Mouse (Mus musculus) monocyte, adult 59 days (primary cell): ENCODE results near the gene BC053393. TPM values are rescaled to one million over a fixed set of nuclear protein-coding genes. Genes with fewer than 3 reads are reported as not detected.

Source experiments
- total RNA-seq, 2 experiments: library from RNA; stranded (reverse); gene quantifications; one replicate each; pipeline ENCODE4 v1.2.4; 2023

The BC053393 gene
- total RNA-seq: not detected

DNA sequence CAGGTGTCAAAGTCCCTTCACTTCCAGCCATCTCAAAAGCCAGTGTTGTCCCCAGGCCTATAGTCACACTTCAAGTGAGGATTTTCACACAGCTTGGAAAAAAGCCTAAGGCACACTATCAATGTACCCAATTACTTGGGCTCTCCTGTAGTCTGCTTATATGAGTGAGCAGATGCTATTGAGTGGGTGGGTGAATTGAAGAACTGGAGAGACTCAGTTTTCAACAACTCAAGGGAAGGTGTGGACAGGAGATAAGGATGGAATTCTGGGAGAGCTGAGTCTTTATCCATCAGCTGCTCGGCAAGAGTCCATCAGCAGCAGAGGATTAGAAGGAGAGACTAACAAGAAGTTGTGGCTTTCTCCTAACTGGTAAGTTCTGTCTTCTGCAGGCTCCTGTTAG lies at the start of gene BC053393:
Gene BC053393, plus strand, starts transcription at position 210 of the 400 bp plus-strand sequence.

GRCm38 (mm10) chr11:46523912-46524311 lies 47.4 kb upstream of the BC053393 start, which contains the start of gene Gm12169:
Gm12169 (plus strand) TSS chr11:46524212.

GRCm38 (mm10) chr11:46629211-46629795 lies 58.0 kb downstream of the BC053393 start, which contains the start of gene Dppa1:
Dppa1 (minus strand) TSS chr11:46629261.

Other genes starting within 250 kb of the BC053393 start
- 1 to 10 TPM; 1.9 to 3.6 TPM for gene Itk, start 182.0 kb upstream of the BC053393 start, total RNA-seq
- not detected for gene Fam71b, start 175.0 kb upstream of the BC053393 start, total RNA-seq
- 10 to 100 TPM; 59.0 to 69.3 TPM for gene Med7, start 134.6 kb upstream of the BC053393 start, total RNA-seq
- 10 to 100 TPM; 43.2 to 47.0 TPM for gene Havcr2, start 116.6 kb upstream of the BC053393 start, total RNA-seq
- gene Gm12169, start 47.3 kb upstream of the BC053393 start, total RNA-seq: not detected
- gene Dppa1, start 57.7 kb downstream of the BC053393 start, total RNA-seq: not detected
- not detected for gene Timd2, start 135.5 kb downstream of the BC053393 start, total RNA-seq
- under 1 TPM; 0.26 to 0.33 TPM for gene Havcr1, start 163.5 kb downstream of the BC053393 start, total RNA-seq
- 10 to 100 TPM; 19.3 to 30.7 TPM for gene Timd4, start 239.3 kb downstream of the BC053393 start, total RNA-seq